Mouse (Mus musculus): ENCODE measurements around the gene Plp2.

DNA sequence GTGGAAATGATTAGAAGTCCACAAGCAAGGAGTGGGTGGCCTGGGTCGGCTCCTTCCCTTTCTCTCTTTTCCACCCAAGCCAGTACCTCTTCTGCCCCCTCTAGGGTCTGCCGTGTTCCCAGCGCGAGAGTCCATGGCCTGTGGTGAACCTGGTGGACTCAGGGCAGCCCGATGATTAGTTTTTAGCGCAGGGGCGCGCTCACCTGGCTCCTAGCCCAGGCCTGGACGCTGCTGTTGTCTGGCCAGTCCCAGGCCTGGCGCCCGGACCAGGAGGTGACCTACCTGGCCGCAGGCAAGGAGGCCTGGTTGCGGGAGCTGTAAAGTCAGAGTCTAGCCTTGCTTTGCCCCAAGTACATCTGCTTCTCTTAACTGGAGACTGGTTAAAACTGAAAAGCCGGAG lies 9.7 kb upstream of the Plp2 start, which contains the start of gene Magix:
- TF ChIP-seq GATA1 (IDR thresholded peaks at IDR 0.05; ENCODE audit: low read length) (no peak), TAL1 (IDR thresholded peaks at IDR 0.05; ENCODE audit: low read length) (no peak)

Data from erythroblast, embryonic 14.5 days (primary cell).